Mouse (Mus musculus) lung, postnatal 0 days (tissue): ENCODE data around the gene Glis2.

Source experiments
- CTCF ChIP-seq: IDR thresholded peaks from 2 replicates; pipeline ENCODE4 v1.5.1; 2016; ENCODE audit warnings: antibody characterized with exemption, mild to moderate bottlenecking
- EP300 ChIP-seq: IDR thresholded peaks from 2 replicates; pipeline ENCODE4 v1.6.1; 2016; ENCODE audit warnings: antibody characterized with exemption, mild to moderate bottlenecking, control low read depth

DNA sequence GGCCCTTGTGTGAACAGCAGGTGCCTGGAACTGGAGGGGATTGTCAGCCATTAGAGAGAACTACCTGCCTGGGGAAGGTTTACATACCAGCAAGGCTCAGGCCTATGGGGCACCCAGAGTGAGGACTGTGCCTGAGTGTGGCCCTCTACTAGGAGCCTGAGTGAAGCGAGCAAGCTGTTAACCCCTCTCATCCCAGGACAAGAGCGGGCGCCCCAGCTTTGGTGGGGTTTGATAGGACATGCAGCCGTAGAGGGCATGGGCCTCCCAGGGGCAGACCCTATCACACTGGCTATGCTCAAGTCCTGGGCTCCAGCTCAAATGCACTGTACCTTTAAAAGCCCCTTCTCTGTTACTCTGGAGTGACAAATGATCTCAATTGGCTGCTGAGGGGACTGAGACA lies 52.3 kb downstream of the Glis2 start:
- TF ChIP-seq CTCF (no peak), EP300 (no peak)
